Mouse (Mus musculus) neural tube, embryonic 11.5 days (tissue): ENCODE results near the gene Gps1. TPM values are rescaled to one million over a fixed set of nuclear protein-coding genes. Genes with fewer than 3 reads are reported as not detected.
A peak's percentile ranks its signal among the peaks of the same experiment; 100 is the strongest.
"Not testable (repeated sequence)": the region's sequence is repeated elsewhere in the genome, so short reads cannot be mapped to it uniquely, and the experiment has no call there.

Experiments
- ATAC-seq: fragments of 200-750 bp; cut with Nextera tagmentation; 2 replicates; pipeline ENCODE4 v1.8.0; 2017; ENCODE audit warnings: moderate number of reproducible peaks, mild to moderate bottlenecking, moderate TSS enrichment, moderate library complexity; ENCODE audit not compliant: insufficient read depth, low FRiP score, low TSS enrichment
- DNase-seq: peaks from one replicate; pipeline ENCODE4 v3.0.0-alpha.2; 2015; ENCODE audit warnings: low spot score
- H3K27ac ChIP-seq: fragments of 300-500 bp; sonication (generic); 2 replicates; pipeline ENCODE4 v1.5.1; 2014; ENCODE audit warnings: low read depth, mild to moderate bottlenecking, low read length
- H3K27me3 ChIP-seq: fragments of 300-500 bp; sonication (generic); 2 replicates; pipeline ENCODE4 v1.6.1; 2014; ENCODE audit warnings: mild to moderate bottlenecking, low read length, mixed read lengths; ENCODE audit not compliant: control insufficient read depth, insufficient read depth
- H3K36me3 ChIP-seq: fragments of 300-500 bp; sonication (generic); 2 replicates; pipeline ENCODE4 v1.6.1; 2014; ENCODE audit warnings: mild to moderate bottlenecking, low read length, moderate library complexity, mixed read lengths; ENCODE audit not compliant: control insufficient read depth, insufficient read depth
- H3K4me1 ChIP-seq: fragments of 300-500 bp; sonication (generic); 2 replicates; pipeline ENCODE4 v1.6.1; 2014; ENCODE audit warnings: low read length, mixed read lengths; ENCODE audit not compliant: control insufficient read depth, insufficient read depth
- H3K4me2 ChIP-seq: fragments of 300-500 bp; sonication (generic); 2 replicates; pipeline ENCODE4 v1.6.1; 2014; ENCODE audit warnings: low read depth, mild to moderate bottlenecking, moderate library complexity
- H3K4me3 ChIP-seq: fragments of 300-500 bp; sonication (generic); 2 replicates; pipeline ENCODE4 v1.5.1; 2014; ENCODE audit warnings: low read depth, low read length
- H3K9ac ChIP-seq: fragments of 300-500 bp; sonication (generic); 2 replicates; pipeline ENCODE4 v1.6.1; 2014; ENCODE audit warnings: mild to moderate bottlenecking, low read length
- H3K9me3 ChIP-seq: fragments of 300-500 bp; sonication (generic); 2 replicates; pipeline ENCODE4 v1.6.1; 2016; ENCODE audit warnings: low read length; ENCODE audit not compliant: control insufficient read depth
- WGBS: fragments of 180-500 bp; shearing (Covaris S2); extraction: QIAGEN DNeasy Blood & Tissue Kit; methylation state at CpG from one replicate; pipeline ENCODE4 v1.1.7; 2014; 5-methylcytosine and 5-hydroxymethylcytosine counted together
- polyA plus RNA-seq: library from polyadenylated mRNA; unstranded; fragments of >200 nt; fragmentation: Nextera tagmentation; extraction: Ambion mirVana; gene quantifications from 2 replicates; pipeline ENCODE4 v1.2.1, GENCODE M21; 2014

The Gps1 gene
- polyA plus RNA-seq, 1 experiment from 2014 or later, result 291 TPM

DNA sequence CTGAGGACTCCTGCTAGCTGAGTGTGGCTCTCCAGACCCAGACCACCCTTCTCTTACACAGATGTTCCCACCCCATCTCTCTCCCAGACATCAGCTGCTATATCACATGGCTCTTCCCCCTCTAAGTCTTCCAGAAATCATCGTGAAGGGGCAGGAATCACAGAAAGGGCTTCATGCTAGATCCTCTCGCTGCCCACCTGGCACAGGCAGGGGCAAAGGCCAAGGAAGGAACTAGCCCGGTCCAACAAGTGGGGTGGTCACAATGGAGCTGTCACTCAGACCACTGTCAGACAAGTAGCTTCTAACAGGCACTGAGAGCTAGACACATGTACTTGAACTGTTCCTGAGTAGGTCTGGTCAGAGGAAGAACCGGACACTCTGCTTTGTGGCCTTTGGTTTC is 44.3 kb downstream of the Gps1 start:
- Histone ChIP-seq H3K4me2 (no peak overlapping the region), H3K27ac (no peak overlapping the region), H3K4me1 (peaks cover 10% of the 10 kb centered on the region), H3K9ac (peak overlapping the region; percentile 14; the same call in 1 of the 2 replicates), H3K9me3 (no peaks in the 10 kb centered on the region), H3K27me3 (no peaks in the 10 kb centered on the region), H3K36me3 (no peaks in the 10 kb centered on the region), H3K4me3 (no peak overlapping the region)
- ATAC-seq (no peak), DNase-seq (no peak)
- 83% methylated on average over 4 of the region's 4 CpGs for WGBS

DNA sequence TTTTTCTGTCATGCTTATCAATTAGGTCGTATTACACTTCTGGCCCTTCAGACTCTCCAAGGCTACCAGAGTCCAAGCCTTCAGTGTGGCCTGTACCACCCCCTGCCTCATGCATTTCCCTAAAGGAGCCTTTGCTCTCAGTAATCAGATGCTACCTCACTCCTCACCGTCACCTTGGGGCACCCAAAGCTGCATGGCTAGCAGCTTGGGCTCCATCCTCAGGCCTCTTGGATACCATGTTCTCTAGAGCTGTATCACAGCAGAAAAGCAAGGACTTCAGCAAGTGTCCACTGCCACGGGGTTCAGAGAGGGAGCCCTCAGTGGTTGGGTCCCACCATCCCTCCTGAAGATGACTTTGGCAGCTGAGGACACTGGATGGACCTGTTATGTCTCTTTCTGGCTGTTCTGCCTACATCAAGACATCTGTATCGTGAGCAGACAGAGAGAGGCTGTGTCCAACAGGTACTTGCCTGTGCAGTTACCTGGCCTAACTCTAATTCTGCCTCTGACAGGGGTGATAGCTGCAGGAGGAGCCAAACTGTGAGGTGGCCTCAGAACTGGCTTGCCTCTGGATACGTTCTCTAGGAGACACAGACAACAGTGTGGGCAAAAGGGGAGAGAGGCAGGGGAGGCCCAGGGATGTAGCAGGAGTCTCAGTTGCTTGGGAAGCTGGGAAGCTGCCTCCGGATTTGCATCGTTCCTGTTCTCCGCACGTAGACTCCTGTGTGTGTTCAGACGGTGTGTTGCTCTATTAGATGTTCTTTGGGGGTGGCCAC is 45.9 kb downstream of the Gps1 start:
- H3K4me2 ChIP-seq, result no peak overlapping the region
- no peaks in the 10 kb centered on the region for H3K9me3 ChIP-seq
- H3K27me3 ChIP-seq, result no peaks in the 10 kb centered on the region
- no peaks in the 10 kb centered on the region for H3K36me3 ChIP-seq
- no peak overlapping the region for H3K4me3 ChIP-seq
- ATAC-seq (no peak), DNase-seq (no peak)
- H3K27ac ChIP-seq, result no peak overlapping the region
- H3K9ac ChIP-seq, result no peak overlapping the region
- 88% methylated on average over 10 of the region's 10 CpGs for WGBS
- H3K4me1 ChIP-seq, result peaks cover 10% of the 10 kb centered on the region

- H3K4me1 ChIP-seq, result peaks cover 3% of the 10 kb centered on the region
- H3K27ac ChIP-seq, result no peak overlapping the region
- no peak for DNase-seq
- no peak for ATAC-seq
- H3K9ac ChIP-seq, result no peak overlapping the region
- H3K4me3 ChIP-seq, result no peak overlapping the region
- whole genome bisulfite sequencing, result 83% methylated on average over 12 of the region's 12 CpGs
- H3K4me2 ChIP-seq, result no peak overlapping the region
- no peaks in the 10 kb centered on the region for H3K9me3 ChIP-seq
- H3K27me3 ChIP-seq, result no peaks in the 10 kb centered on the region
- H3K36me3 ChIP-seq, result no peaks in the 10 kb centered on the region
Measured at GRCm38 (mm10) chr11:120830686-120831085, 46.6 kb downstream of the Gps1 start.

GRCm38 (mm10) chr11:120831659-120832440 is 47.8 kb downstream of the Gps1 start:
- Histone ChIP-seq H3K4me2 (no peak overlapping the region), H3K27ac (no peak overlapping the region), H3K9me3 (no peaks in the 10 kb centered on the region), H3K27me3 (no peaks in the 10 kb centered on the region), H3K4me1 (no peaks in the 10 kb centered on the region), H3K36me3 (no peaks in the 10 kb centered on the region), H3K9ac (no peak overlapping the region), H3K4me3 (no peak overlapping the region)
- DNase-seq (no peak), ATAC-seq (no peak)
- WGBS, result 79% methylated on average over 3 of the region's 3 CpGs

- H3K9ac ChIP-seq, DNase-seq, ATAC-seq, H3K4me3 ChIP-seq, H3K36me3 ChIP-seq, H3K4me2 ChIP-seq, H3K4me1 ChIP-seq, H3K27me3 ChIP-seq, H3K9me3 ChIP-seq: not testable (repeated sequence)
- H3K27ac ChIP-seq, result 0 out of 2 replicates have a peak overlapping the region, but pooled peaks have one; percentile 39
- WGBS, result 90% methylated on average over 5 of the region's 5 CpGs
Measured at GRCm38 (mm10) chr11:120832962-120833361, 48.9 kb downstream of the Gps1 start.

GRCm38 (mm10) chr11:120833555-120834280 is 49.6 kb downstream of the Gps1 start:
- Histone ChIP-seq H3K4me3 (no peak overlapping the region), H3K36me3 (no peaks in the 10 kb centered on the region), H3K4me1 (no peaks in the 10 kb centered on the region), H3K4me2 (no peak overlapping the region), H3K27me3 (no peaks in the 10 kb centered on the region), H3K27ac (0 out of 2 replicates have a peak overlapping the region, but pooled peaks have one; percentile 39), H3K9ac (no peak overlapping the region), H3K9me3 (no peaks in the 10 kb centered on the region)
- DNase-seq, result no peak
- 0 out of 2 replicates have a peak, but pooled peaks have one; percentile 27 for ATAC-seq
- 71% methylated on average over 8 of the region's 8 CpGs for WGBS

Other genes with a start within 250 kb of the Gps1 start
- gene Mcrip1, start 234.5 kb upstream of the Gps1 start, polyA plus RNA-seq, result 244 and 251 TPM in 2 replicates
- not detected in 2 replicates for gene Ppp1r27, start 233.1 kb upstream of the Gps1 start, polyA plus RNA-seq
- 562 and 566 TPM in 2 replicates for gene P4hb, start 211.0 kb upstream of the Gps1 start, polyA plus RNA-seq
- gene Arhgdia, start 202.6 kb upstream of the Gps1 start, polyA plus RNA-seq, result 686 and 719 TPM in 2 replicates
- 669 and 698 TPM in 2 replicates for gene Alyref, start 185.9 kb upstream of the Gps1 start, polyA plus RNA-seq
- 198 and 199 TPM in 2 replicates for gene Anapc11, start 185.9 kb upstream of the Gps1 start, polyA plus RNA-seq
- 0.78 TPM in 1 of 2 replicates, not detected in the other for gene Npb, start 175.8 kb upstream of the Gps1 start, polyA plus RNA-seq
- gene Pcyt2, start 166.3 kb upstream of the Gps1 start, polyA plus RNA-seq, result 109 and 118 TPM in 2 replicates
- 37.2 and 39.0 TPM in 2 replicates for gene Sirt7, start 159.0 kb upstream of the Gps1 start, polyA plus RNA-seq
- 26.5 and 27.5 TPM in 2 replicates for gene Mafg, start 150.7 kb upstream of the Gps1 start, polyA plus RNA-seq
- 31.8 and 33.8 TPM in 2 replicates for gene Pycr1, start 140.5 kb upstream of the Gps1 start, polyA plus RNA-seq
- 0.89 TPM in 1 of 2 replicates, not detected in the other for gene Myadml2, start 136.1 kb upstream of the Gps1 start, polyA plus RNA-seq
- 2.6 and 3.0 TPM in 2 replicates for gene Notum, start 123.1 kb upstream of the Gps1 start, polyA plus RNA-seq
- gene Aspscr1, start 111.3 kb upstream of the Gps1 start, polyA plus RNA-seq, result 124 and 136 TPM in 2 replicates
- 112 and 115 TPM in 2 replicates for gene Cenpx, start 70.5 kb upstream of the Gps1 start, polyA plus RNA-seq
- 39.7 and 44.7 TPM in 2 replicates for gene Lrrc45, start 70.3 kb upstream of the Gps1 start, polyA plus RNA-seq
- gene Rac3, start 62.8 kb upstream of the Gps1 start, polyA plus RNA-seq, result 12.1 and 13.9 TPM in 2 replicates
- 14.9 and 16.5 TPM in 2 replicates for gene Dcxr, start 57.0 kb upstream of the Gps1 start, polyA plus RNA-seq
- 1.8 and 2.0 TPM in 2 replicates for gene Cbr2, start 52.2 kb upstream of the Gps1 start, polyA plus RNA-seq
- gene Hmga1b, start 21.5 kb upstream of the Gps1 start, polyA plus RNA-seq, result 7.7 and 8.6 TPM in 2 replicates
- gene Rfng, start 65 bp upstream of the Gps1 start, polyA plus RNA-seq, result 36.7 and 40.5 TPM in 2 replicates
- gene Dus1l, start 12.1 kb downstream of the Gps1 start, polyA plus RNA-seq, result 83.4 and 84.7 TPM in 2 replicates
- 108 and 125 TPM in 2 replicates for gene Fasn, start 40.3 kb downstream of the Gps1 start, polyA plus RNA-seq
- 4.6 and 5.8 TPM in 2 replicates for gene Ccdc57, start 148.6 kb downstream of the Gps1 start, polyA plus RNA-seq
- 37.1 and 39.4 TPM in 2 replicates for gene Slc16a3, start 164.2 kb downstream of the Gps1 start, polyA plus RNA-seq
- gene Csnk1d, start 207.1 kb downstream of the Gps1 start, polyA plus RNA-seq, result 81.6 and 84.6 TPM in 2 replicates